Comparison of ENCODE assay signal across 13 mouse cellular contexts in the genomic region with DNA sequence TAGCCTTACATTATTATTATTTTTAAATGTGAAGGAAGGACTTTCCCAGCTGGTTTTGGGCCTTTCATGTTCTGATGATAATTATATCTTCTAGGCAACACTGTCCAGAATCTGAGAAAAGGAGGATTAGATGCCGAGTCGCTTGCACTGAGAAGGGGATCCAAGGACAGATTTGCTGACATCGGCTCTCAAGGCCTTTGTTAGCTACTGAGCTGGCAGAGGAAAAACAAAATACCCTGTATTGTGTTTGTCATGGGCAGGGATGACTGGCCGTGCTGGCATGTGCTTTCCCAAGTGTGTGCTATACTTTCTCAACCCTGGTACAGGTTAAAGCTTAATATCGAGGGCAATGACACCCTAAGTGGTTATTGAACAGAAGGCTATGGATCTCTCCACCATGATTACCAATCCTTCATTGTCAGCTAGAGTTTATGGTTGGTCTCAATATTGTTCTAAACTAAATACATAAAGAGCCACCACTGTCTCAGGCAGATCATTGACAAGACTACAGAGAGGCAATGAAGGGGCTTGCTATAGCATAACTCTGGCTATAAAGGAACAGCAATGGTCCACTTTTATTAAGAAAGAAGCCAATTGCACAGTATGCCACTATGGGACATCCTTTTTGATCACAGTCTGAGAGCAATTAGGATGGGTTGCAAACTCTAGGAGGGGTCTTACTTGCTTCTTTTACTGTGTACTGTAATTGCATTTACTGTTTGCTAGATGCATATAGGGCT.
"Had no signal": no experiment of that assay in that cellular context is flagged by ENCODE, and none has a peak within 500 bp of the region (broad histone marks: within the 10 kb centered on the region; RNA-seq: fewer than 3 reads in every experiment).

No protein-coding gene starts in this region.

- H3K4me1 ChIP-seq: kidney, embryonic 15.5 days; neural tube, embryonic 12.5 days had no signal

- DNase-seq: kidney, postnatal 14 days; left cerebral cortex, postnatal 4 days; lung, adult 18-20 months; right cerebral cortex, adult 18-20 months; right cerebral cortex, postnatal 25 days; thymus, adult 18-20 months; thymus, postnatal 14 days had no signal

- H3K27ac ChIP-seq: kidney, embryonic 15.5 days; limb, embryonic 13.5 days; liver, embryonic 14.5 days; midbrain, embryonic 12.5 days; neural tube, embryonic 12.5 days had no signal

- H3K4me2 ChIP-seq: kidney, embryonic 15.5 days; limb, embryonic 13.5 days; midbrain, embryonic 12.5 days; neural tube, embryonic 12.5 days had no signal

- H3K9ac ChIP-seq: kidney, embryonic 15.5 days; limb, embryonic 13.5 days; liver, embryonic 14.5 days; midbrain, embryonic 12.5 days; neural tube, embryonic 12.5 days had no signal

- H3K27me3 ChIP-seq: kidney, embryonic 15.5 days; limb, embryonic 13.5 days; midbrain, embryonic 12.5 days; neural tube, embryonic 12.5 days had no signal

- H3K36me3 ChIP-seq: kidney, embryonic 15.5 days; limb, embryonic 13.5 days; midbrain, embryonic 12.5 days; neural tube, embryonic 12.5 days had no signal

- H3K9me3 ChIP-seq: kidney, embryonic 15.5 days; limb, embryonic 13.5 days; midbrain, embryonic 12.5 days; neural tube, embryonic 12.5 days had no signal

- H3K4me3 ChIP-seq: kidney, embryonic 15.5 days; limb, embryonic 13.5 days; midbrain, embryonic 12.5 days; myocyte; neural tube, embryonic 12.5 days had no signal
